Mouse (Mus musculus): Measurements from ENCODE around the gene Ccdc57. TPM values are rescaled to one million over a fixed set of nuclear protein-coding genes. Genes with fewer than 3 reads are reported as not detected.

Ccdc57 gene
- polyA plus RNA-seq, 2 experiments: 1.3 to 1.4 TPM

DNA sequence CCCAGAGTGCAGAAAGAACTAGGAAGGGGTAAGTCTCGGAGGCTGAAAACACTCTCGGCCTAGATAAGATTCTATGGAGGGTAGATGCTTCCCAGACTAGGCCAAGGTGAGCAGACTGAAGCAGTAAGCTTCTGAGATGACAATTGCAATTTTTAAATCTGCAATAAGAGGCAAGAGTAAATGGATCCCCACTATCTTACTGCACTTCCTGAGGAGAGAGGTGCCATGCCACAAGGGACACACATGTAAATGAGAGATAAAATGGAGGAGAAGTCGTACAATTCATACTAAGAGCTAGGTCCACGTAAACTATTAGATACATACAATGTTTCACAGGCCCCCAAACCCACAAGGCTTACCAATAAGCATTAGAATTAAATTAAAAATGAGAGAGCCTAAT lies 4.2 kb downstream of the Ccdc57 start:
- Histone ChIP-seq H3K4me2 (ENCODE audit: low read depth) (no peak overlapping the region), H3K36me3 (replicated peaks; ENCODE audit: control insufficient read depth, insufficient read depth, low read depth) (no peaks in the 10 kb centered on the region), H3K27me3 (ENCODE audit: control insufficient read depth, insufficient read depth, low read length) (no peaks in the 10 kb centered on the region), H3K4me3 (ENCODE audit: insufficient read depth in 1 of 2, low read depth in 2 of 2, low read length in 2 of 2) (no peak overlapping the region), H3K9me3 (ENCODE audit: control insufficient read depth, low read length) (no peaks in the 10 kb centered on the region; the same call in 1 of the 2 replicates), H3K27ac (no peak overlapping the region), H3K4me1 (replicated peaks; ENCODE audit: control insufficient read depth in 2 of 2, insufficient read depth in 2 of 2, low read length in 1 of 2) (peaks cover 10 to 13% of the 10 kb centered on the region in 2 experiments), H3K9ac (replicated peaks) (peak overlapping the region; percentile 9; the same call in 1 of the 2 replicates)
- TF ChIP-seq CTCF (IDR thresholded peaks at IDR 0.05; ENCODE audit: low read depth): no peak
- no peak for TF ChIP-seq EP300 (IDR thresholded peaks at IDR 0.05; ENCODE audit: low read depth)
- WGBS (ENCODE audit: insufficient replicate concordance): 31% methylated on average over 4 of the region's 4 CpGs
- no peak for DNase-seq (ENCODE audit: low read depth in 3 of 3, low spot score in 3 of 3)
- no peak for ATAC-seq (ENCODE audit: insufficient read depth)

DNA sequence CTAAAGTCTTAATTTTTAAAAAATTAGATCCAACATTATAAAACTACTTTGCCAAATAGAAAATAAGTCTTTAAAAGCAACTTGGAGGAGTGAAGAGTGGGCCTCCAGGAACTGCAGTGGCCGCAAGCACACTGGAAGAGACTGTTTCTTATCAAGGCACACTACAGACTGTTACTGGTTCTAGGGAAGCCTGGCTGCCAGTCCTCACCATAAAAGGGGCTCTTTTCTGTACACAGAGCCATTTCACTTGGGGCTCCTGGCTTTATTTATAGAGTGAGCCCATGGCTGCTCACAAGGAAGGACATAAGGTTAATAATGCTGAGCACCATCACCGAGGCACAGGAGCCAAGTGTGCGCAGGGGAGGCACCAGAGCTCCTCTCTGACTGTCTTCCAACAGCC lies 10.1 kb downstream of the Ccdc57 start:
- H3K9me3 ChIP-seq (ENCODE audit: control insufficient read depth, low read length): no peaks in the 10 kb centered on the region
- no peaks in the 10 kb centered on the region; a peak in 1 of 4 replicates for H3K4me1 ChIP-seq (replicated peaks; ENCODE audit: control insufficient read depth in 2 of 2, insufficient read depth in 2 of 2, low read length in 1 of 2)
- H3K9ac ChIP-seq (replicated peaks): no peak overlapping the region
- TF ChIP-seq CTCF (IDR thresholded peaks at IDR 0.05; ENCODE audit: low read depth) (no peak), EP300 (IDR thresholded peaks at IDR 0.05; ENCODE audit: low read depth) (no peak)
- WGBS (ENCODE audit: insufficient replicate concordance): 67% methylated on average over 3 of the region's 3 CpGs
- DNase-seq (ENCODE audit: low read depth in 3 of 3, low spot score in 3 of 3) (no peak), ATAC-seq (ENCODE audit: insufficient read depth) (no peak)
- no peak overlapping the region for H3K4me2 ChIP-seq (ENCODE audit: low read depth)
- H3K36me3 ChIP-seq (replicated peaks; ENCODE audit: control insufficient read depth, insufficient read depth, low read depth): no peaks in the 10 kb centered on the region; the same call in 1 of the 2 replicates
- no peak overlapping the region for H3K27ac ChIP-seq
- H3K27me3 ChIP-seq (ENCODE audit: control insufficient read depth, insufficient read depth, low read length): no peaks in the 10 kb centered on the region
- no peak overlapping the region for H3K4me3 ChIP-seq (ENCODE audit: insufficient read depth in 1 of 2, low read depth in 2 of 2, low read length in 2 of 2)

GRCm38 (mm10) chr11:120917756-120918155 lies 14.9 kb downstream of the Ccdc57 start:
- Histone ChIP-seq H3K4me3 (ENCODE audit: insufficient read depth in 1 of 2, low read depth in 2 of 2, low read length in 2 of 2) (no peak overlapping the region), H3K9me3 (ENCODE audit: control insufficient read depth, low read length) (no peaks in the 10 kb centered on the region), H3K27me3 (ENCODE audit: control insufficient read depth, insufficient read depth, low read length) (no peaks in the 10 kb centered on the region), H3K9ac (replicated peaks) (no peak overlapping the region), H3K36me3 (replicated peaks; ENCODE audit: control insufficient read depth, insufficient read depth, low read depth) (no peaks in the 10 kb centered on the region; the same call in 1 of the 2 replicates), H3K4me1 (replicated peaks; ENCODE audit: control insufficient read depth in 2 of 2, insufficient read depth in 2 of 2, low read length in 1 of 2) (no peaks in the 10 kb centered on the region), H3K27ac (no peak overlapping the region), H3K4me2 (ENCODE audit: low read depth) (no peak overlapping the region)
- WGBS (ENCODE audit: insufficient replicate concordance): 81% methylated on average over 5 of the region's 5 CpGs
- no peak for DNase-seq (ENCODE audit: low read depth in 3 of 3, low spot score in 3 of 3)
- TF ChIP-seq EP300 (IDR thresholded peaks at IDR 0.05; ENCODE audit: low read depth): no peak
- no peak for TF ChIP-seq CTCF (IDR thresholded peaks at IDR 0.05; ENCODE audit: low read depth)
- ATAC-seq (ENCODE audit: insufficient read depth): no peak

DNA sequence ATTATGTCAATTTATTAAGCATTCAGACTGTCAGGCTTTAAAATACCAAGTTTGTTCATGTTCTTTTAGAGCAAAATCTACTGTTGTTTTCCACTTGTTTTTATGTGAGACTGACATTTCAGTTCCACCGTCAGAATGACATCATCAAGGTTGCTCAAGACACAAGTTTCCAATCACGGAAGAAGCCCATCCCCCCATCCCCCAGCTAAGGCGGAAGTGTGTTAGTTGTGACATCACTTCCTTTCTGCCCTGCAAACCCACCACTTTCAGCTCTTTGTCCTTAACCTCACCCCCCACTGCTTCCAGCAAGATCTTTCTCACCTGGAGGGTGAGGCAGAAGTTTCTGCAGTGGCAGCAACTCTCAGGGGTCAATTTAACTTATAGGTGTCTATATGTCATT lies 16.2 kb downstream of the Ccdc57 start:
- Histone ChIP-seq H3K9me3 (ENCODE audit: control insufficient read depth, low read length) (no peaks in the 10 kb centered on the region), H3K9ac (replicated peaks) (no peak overlapping the region), H3K36me3 (replicated peaks; ENCODE audit: control insufficient read depth, insufficient read depth, low read depth) (no peaks in the 10 kb centered on the region; the same call in 1 of the 2 replicates), H3K4me3 (ENCODE audit: insufficient read depth in 1 of 2, low read depth in 2 of 2, low read length in 2 of 2) (no peak overlapping the region), H3K4me1 (replicated peaks; ENCODE audit: control insufficient read depth in 2 of 2, insufficient read depth in 2 of 2, low read length in 1 of 2) (no peaks in the 10 kb centered on the region), H3K27ac (no peak overlapping the region), H3K27me3 (ENCODE audit: control insufficient read depth, insufficient read depth, low read length) (no peaks in the 10 kb centered on the region), H3K4me2 (ENCODE audit: low read depth) (no peak overlapping the region)
- 41% methylated on average over 3 of the region's 3 CpGs for WGBS (ENCODE audit: insufficient replicate concordance)
- ATAC-seq (ENCODE audit: insufficient read depth) (no peak), DNase-seq (ENCODE audit: low read depth in 3 of 3, low spot score in 3 of 3) (no peak)
- TF ChIP-seq CTCF (IDR thresholded peaks at IDR 0.05; ENCODE audit: low read depth) (no peak), EP300 (IDR thresholded peaks at IDR 0.05; ENCODE audit: low read depth) (no peak)

DNA sequence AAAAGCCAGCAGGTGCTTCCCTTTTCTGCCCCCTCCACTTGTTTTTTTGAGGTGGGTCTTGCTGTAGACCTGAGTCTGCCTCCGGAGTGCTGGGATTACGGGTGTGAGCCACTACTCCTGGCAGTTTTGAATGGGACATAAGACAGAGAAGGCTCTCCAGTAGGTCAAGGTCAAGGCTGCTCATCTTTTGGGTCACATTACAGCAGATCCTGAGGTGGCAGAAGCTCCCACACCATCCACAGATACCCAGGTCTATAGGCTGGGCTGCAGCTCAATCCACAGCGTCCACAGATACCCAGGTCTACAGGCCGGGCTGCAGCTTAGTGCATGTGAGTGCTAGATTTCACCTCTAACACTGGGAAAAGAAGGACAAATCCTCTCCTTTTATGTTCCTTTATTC lies 18.9 kb downstream of the Ccdc57 start:
- TF ChIP-seq CTCF (IDR thresholded peaks at IDR 0.05; ENCODE audit: low read depth) (no peak), EP300 (IDR thresholded peaks at IDR 0.05; ENCODE audit: low read depth) (no peak)
- no peak overlapping the region for H3K4me2 ChIP-seq (ENCODE audit: low read depth)
- no peaks in the 10 kb centered on the region for H3K9me3 ChIP-seq (ENCODE audit: control insufficient read depth, low read length)
- no peaks in the 10 kb centered on the region for H3K4me1 ChIP-seq (replicated peaks; ENCODE audit: control insufficient read depth in 2 of 2, insufficient read depth in 2 of 2, low read length in 1 of 2)
- H3K27ac ChIP-seq: no peak overlapping the region
- no peak overlapping the region for H3K9ac ChIP-seq (replicated peaks)
- H3K36me3 ChIP-seq (replicated peaks; ENCODE audit: control insufficient read depth, insufficient read depth, low read depth): no peaks in the 10 kb centered on the region; the same call in 1 of the 2 replicates
- H3K27me3 ChIP-seq (ENCODE audit: control insufficient read depth, insufficient read depth, low read length): no peaks in the 10 kb centered on the region
- DNase-seq (ENCODE audit: low read depth in 3 of 3, low spot score in 3 of 3): no peak
- 92% methylated on average over 4 of the region's 4 CpGs for WGBS (ENCODE audit: insufficient replicate concordance)
- no peak for ATAC-seq (ENCODE audit: insufficient read depth)
- H3K4me3 ChIP-seq (ENCODE audit: insufficient read depth in 1 of 2, low read depth in 2 of 2, low read length in 2 of 2): no peak overlapping the region
